Mouse (Mus musculus) stomach, embryonic 16.5 days (tissue): ENCODE data around the gene Dock2. TPM values are rescaled to one million over a fixed set of nuclear protein-coding genes. Genes with fewer than 3 reads are reported as not detected.

Experiments used
- ATAC-seq: fragments of 200-750 bp; cut with Nextera tagmentation; 2 replicates; pipeline ENCODE4 v1.8.0; 2017; ENCODE audit warnings: moderate number of reproducible peaks, moderate TSS enrichment; ENCODE audit not compliant: insufficient read depth, low FRiP score
- H3K27ac ChIP-seq: fragments of 300-500 bp; sonication (generic); 2 replicates; pipeline ENCODE4 v1.5.1; 2014; ENCODE audit warnings: low read length
- H3K27me3 ChIP-seq: fragments of 300-500 bp; sonication (generic); 2 replicates; pipeline ENCODE4 v1.6.1; 2014; ENCODE audit warnings: low read length, control low read depth, mixed read lengths; ENCODE audit not compliant: control insufficient read depth, insufficient read depth
- H3K36me3 ChIP-seq: fragments of 300-500 bp; sonication (generic); 2 replicates; pipeline ENCODE4 v1.6.1; 2014; ENCODE audit warnings: low read length; ENCODE audit not compliant: control insufficient read depth, insufficient read depth
- H3K4me1 ChIP-seq: fragments of 300-500 bp; sonication (generic); 2 replicates; pipeline ENCODE4 v1.6.1; 2014; ENCODE audit warnings: low read length, control low read depth, mixed read lengths; ENCODE audit not compliant: control insufficient read depth, insufficient read depth
- H3K4me2 ChIP-seq: fragments of 300-500 bp; sonication (generic); 2 replicates; pipeline ENCODE4 v1.6.1; 2014; ENCODE audit warnings: low read depth, low read length, mixed read lengths
- H3K4me3 ChIP-seq: fragments of 300-500 bp; sonication (generic); replicated peaks from 2 replicates; pipeline ENCODE4 v1.5.1; 2014; ENCODE audit warnings: mild to moderate bottlenecking, low read length
- H3K9ac ChIP-seq: fragments of 300-500 bp; sonication (generic); 2 replicates; pipeline ENCODE4 v1.6.1; 2014; ENCODE audit warnings: low read length
- H3K9me3 ChIP-seq: fragments of 300-500 bp; sonication (generic); replicated peaks from 2 replicates; pipeline ENCODE4 v1.6.1; 2016; ENCODE audit warnings: low read length, control low read depth; ENCODE audit not compliant: control insufficient read depth
- whole genome bisulfite sequencing: fragments of 180-500 bp; shearing (Covaris S2); extraction: QIAGEN DNeasy Blood & Tissue Kit; methylation state at CpG from one replicate; pipeline ENCODE4 v1.1.7; 2014; 5-methylcytosine and 5-hydroxymethylcytosine counted together
- polyA plus RNA-seq: library from polyadenylated mRNA; unstranded; fragments of >200 nt; fragmentation: Nextera tagmentation; extraction: Ambion mirVana; gene quantifications from 2 replicates; pipeline ENCODE4 v1.2.1, GENCODE M21; 2015

Dock2 gene
- polyA plus RNA-seq, 1 experiment from 2014 or later: 2.9 TPM

DNA sequence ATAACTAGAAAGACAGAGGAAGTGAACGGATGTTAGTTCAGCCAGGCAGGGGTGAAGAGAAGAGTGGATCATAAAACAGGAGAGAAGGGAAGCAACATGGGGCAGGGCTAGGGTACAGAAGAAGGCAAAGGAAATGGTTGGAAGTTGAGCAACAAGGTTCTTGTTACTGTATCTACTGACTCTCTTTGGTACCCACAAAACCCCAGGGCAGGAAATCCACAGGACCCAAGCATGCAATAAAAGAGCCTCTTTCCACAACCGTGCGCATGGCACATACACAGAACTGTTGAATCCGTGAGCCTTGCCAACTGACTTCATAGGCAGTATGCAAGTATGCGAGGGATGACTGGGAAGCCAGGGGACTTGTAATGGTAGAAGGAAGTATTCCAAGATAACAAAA, 76.3 kb downstream of the Dock2 start:
- Histone ChIP-seq H3K4me2 (no peak overlapping the region), H3K4me1 (no peaks in the 10 kb centered on the region)
- no peak for ATAC-seq

DNA sequence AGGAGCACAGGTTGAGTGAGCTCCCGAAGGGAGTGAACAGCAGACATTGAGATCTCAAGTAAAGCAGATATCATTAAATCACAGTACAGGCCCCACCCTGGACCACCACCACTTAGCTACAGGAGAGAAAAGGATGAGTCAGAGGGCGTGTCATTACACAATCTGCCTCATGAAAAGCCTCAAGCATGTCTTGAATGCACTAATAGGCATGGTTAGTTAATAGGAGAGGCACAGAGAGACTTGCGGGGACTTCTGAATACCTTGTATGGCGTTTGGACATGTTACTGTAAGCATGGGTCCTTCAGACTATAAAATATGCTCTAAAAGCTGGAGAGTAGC, 78.6 kb downstream of the Dock2 start:
- no peak overlapping the region for H3K27ac ChIP-seq
- no peaks in the 10 kb centered on the region for H3K9me3 ChIP-seq
- ATAC-seq: no peak
- H3K4me2 ChIP-seq: no peak overlapping the region
- H3K27me3 ChIP-seq: no peaks in the 10 kb centered on the region
- no peak overlapping the region for H3K9ac ChIP-seq
- H3K36me3 ChIP-seq: no peaks in the 10 kb centered on the region
- H3K4me3 ChIP-seq: no peak overlapping the region
- WGBS: 71% methylated on average over 4 of the region's 4 CpGs
- H3K4me1 ChIP-seq: no peaks in the 10 kb centered on the region

More for the DNA sequence above, 76.3 kb downstream of the Dock2 start:
- Histone ChIP-seq H3K9me3 (no peaks in the 10 kb centered on the region), H3K27ac (no peak overlapping the region), H3K9ac (no peak overlapping the region), H3K4me3 (no peak overlapping the region), H3K36me3 (no peaks in the 10 kb centered on the region), H3K27me3 (no peaks in the 10 kb centered on the region)
- 86% methylated on average over 5 of the region's 5 CpGs for WGBS

DNA sequence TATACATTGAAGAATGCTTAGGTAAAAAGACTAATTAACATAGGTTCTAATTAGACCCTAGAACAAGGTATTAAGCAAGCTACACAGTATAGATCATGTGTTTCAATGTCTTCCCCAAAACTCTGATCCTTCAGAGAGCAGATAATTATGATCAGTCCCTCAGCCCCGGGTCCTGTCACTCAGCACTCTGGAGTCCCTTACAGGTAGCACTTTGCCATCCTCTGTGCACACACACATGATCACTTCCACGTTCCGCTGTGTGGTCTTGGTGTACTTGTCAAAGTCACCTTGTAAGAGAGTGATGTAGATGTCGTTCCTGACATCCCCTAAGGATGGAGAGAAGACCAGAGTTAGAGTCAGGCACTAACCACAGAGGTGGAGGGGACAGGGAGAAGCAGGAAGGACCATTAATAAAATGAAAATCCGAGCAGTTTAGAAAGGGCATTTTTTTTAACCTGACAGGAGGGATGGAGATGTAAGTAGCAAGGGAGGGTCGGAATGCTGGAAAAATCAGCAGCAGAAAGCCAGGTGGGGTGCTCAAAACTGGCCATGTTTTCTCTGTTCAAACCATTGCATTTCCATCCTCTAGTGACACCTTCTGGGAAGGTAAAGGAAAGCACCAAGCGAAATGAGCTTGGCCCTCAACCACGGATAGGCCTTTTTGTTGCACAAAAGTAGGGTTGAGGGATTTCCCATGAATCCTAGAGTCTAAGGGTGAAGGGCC, 79.1 kb downstream of the Dock2 start:
- WGBS: 54% methylated on average over 8 of the region's 8 CpGs
- H3K9ac ChIP-seq: no peak overlapping the region
- no peaks in the 10 kb centered on the region for H3K9me3 ChIP-seq

DNA sequence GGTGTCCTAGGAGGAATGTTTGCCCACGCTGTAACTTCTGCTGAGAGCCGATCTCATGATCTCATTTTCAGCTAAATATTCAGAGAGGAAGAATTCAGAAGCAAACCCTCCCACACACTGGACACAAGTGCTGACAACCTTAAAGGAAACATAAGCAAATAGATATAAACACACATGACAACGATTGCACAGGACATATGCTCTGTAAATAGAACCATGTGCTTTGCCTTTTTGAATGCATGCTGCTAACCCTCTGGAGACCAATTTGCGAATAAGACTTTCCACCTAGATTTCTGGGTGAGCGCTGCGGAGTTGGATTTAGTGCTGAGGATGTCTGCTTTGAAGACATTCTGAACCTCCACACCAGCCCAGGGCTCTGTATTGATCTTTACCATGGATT, 79.8 kb downstream of the Dock2 start:
- no peak overlapping the region for H3K27ac ChIP-seq
- H3K4me1 ChIP-seq: no peaks in the 10 kb centered on the region
- 55% methylated on average over 6 of the region's 6 CpGs for WGBS
- H3K27me3 ChIP-seq: no peaks in the 10 kb centered on the region
- H3K4me3 ChIP-seq: no peak overlapping the region
- ATAC-seq: no peak
- no peak overlapping the region for H3K4me2 ChIP-seq
- no peaks in the 10 kb centered on the region for H3K9me3 ChIP-seq
- no peaks in the 10 kb centered on the region for H3K36me3 ChIP-seq
- no peak overlapping the region for H3K9ac ChIP-seq

More for the DNA sequence above, 79.1 kb downstream of the Dock2 start:
- Histone ChIP-seq H3K27ac (no peak overlapping the region), H3K36me3 (no peaks in the 10 kb centered on the region), H3K27me3 (no peaks in the 10 kb centered on the region), H3K4me3 (no peak overlapping the region), H3K4me2 (no peak overlapping the region), H3K4me1 (no peaks in the 10 kb centered on the region)
- no peak for ATAC-seq

DNA sequence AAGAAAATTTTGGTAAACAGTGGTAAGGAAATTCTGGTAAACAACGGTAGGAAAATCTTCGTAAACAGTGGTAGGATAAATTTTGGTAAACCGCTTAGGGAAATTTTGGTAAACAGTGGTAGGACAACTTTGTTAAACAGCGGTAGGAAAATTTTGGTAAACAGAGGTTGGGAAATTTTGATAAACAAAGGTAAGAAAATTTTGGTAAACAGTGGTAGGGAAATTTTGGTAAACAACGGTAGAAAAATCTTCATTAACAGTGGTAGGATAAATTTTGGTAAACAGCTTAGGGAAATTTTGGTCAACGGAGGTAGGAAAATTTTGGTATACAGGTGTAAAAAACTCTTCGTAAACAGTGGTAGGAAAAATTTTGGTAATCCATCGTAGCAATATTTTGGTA, 101.9 kb downstream of the Dock2 start:
- ATAC-seq: no peak
- Histone ChIP-seq H3K9ac (no peak overlapping the region), H3K27me3 (no peaks in the 10 kb centered on the region), H3K4me2 (no peak overlapping the region), H3K27ac (no peak overlapping the region), H3K9me3 (peaks cover 7% of the 10 kb centered on the region), H3K36me3 (peaks cover 6% of the 10 kb centered on the region), H3K4me1 (no peaks in the 10 kb centered on the region), H3K4me3 (no peak overlapping the region)
- WGBS: 53% methylated on average over 8 of the region's 8 CpGs

DNA sequence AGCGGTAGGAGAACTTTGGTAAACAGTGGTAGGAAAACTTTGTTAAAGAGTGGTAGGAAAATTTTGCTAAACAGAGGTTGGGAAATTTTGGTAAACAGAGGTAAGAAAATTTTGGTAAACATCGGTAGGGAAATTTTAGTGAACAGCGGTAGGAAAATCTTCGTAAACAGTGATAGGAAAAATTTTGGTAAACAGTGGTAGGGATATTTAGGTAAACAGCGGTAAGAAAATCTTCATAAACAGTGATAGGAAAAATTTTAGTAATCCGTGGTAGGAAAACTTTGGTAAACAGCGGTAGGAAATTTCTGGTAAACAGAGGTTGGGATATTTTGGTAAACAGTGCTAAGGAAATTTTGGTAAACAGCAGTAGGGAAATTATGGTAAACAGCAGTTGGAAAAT, 239.1 kb downstream of the Dock2 start:
- no peaks in the 10 kb centered on the region for H3K27me3 ChIP-seq
- no peak for ATAC-seq
- H3K36me3 ChIP-seq: no peaks in the 10 kb centered on the region

DNA sequence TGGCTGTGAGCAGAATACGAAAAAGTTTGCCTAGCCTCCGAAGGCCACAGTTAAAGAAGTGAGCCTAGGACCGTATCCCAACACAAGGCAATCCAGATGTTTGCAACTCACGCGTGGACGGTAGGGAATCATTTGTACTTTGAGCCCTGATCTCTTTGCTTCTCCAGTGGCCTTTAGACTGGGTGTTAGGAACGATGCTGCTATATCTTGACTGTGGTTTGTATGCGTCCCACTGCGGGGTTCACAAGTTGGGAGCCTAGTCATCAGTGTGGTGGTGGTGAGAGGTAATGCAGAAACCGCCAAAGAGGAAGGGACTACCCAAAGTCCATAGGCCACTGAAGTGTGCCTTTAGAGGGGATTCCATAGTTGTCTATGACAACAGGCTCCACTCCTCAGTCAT, 251.6 kb downstream of the Dock2 start:
- H3K27ac ChIP-seq: no peak overlapping the region
- no peaks in the 10 kb centered on the region for H3K27me3 ChIP-seq
- WGBS: 90% methylated on average over 10 of the region's 10 CpGs
- no peak for ATAC-seq
- no peaks in the 10 kb centered on the region for H3K9me3 ChIP-seq
- no peaks in the 10 kb centered on the region for H3K4me1 ChIP-seq
- no peak overlapping the region for H3K4me3 ChIP-seq
- H3K4me2 ChIP-seq: no peak overlapping the region
- H3K9ac ChIP-seq: no peak overlapping the region
- H3K36me3 ChIP-seq: no peaks in the 10 kb centered on the region

More for the DNA sequence above, 239.1 kb downstream of the Dock2 start:
- no peak overlapping the region for H3K27ac ChIP-seq
- no peak overlapping the region for H3K9ac ChIP-seq
- H3K4me1 ChIP-seq: no peaks in the 10 kb centered on the region
- H3K4me2 ChIP-seq: no peak overlapping the region
- H3K9me3 ChIP-seq: peaks cover 4% of the 10 kb centered on the region; the same call in 1 of the 2 replicates
- WGBS: 80% methylated on average over 7 of the region's 7 CpGs
- no peak overlapping the region for H3K4me3 ChIP-seq

DNA sequence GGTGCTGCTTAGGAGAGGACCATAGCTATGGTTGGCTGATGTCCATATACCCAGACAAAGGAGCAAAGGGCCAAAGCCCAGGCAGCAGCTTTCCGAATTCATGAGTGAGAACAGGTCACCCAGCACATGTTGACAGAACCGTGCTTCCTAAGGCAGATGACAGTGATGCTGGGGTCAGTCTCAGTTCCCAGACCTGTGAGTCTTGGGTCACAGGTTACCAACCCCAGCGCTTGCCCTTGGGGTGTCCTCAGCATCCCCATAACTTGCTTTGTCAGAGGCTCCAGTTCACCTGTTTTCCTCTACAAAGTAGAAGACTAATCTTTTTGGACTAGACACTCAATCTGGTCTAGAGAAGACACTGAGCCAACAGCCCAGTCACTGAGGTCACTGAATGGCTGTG, 252.7 kb downstream of the Dock2 start:
- H3K27me3 ChIP-seq: no peaks in the 10 kb centered on the region
- H3K9ac ChIP-seq: no peak overlapping the region
- H3K4me1 ChIP-seq: no peaks in the 10 kb centered on the region
- H3K4me2 ChIP-seq: no peak overlapping the region
- no peaks in the 10 kb centered on the region for H3K36me3 ChIP-seq
- ATAC-seq: no peak
- 90% methylated on average over 3 of the region's 3 CpGs for WGBS
- H3K4me3 ChIP-seq: no peak overlapping the region
- H3K9me3 ChIP-seq: no peaks in the 10 kb centered on the region
- no peak overlapping the region for H3K27ac ChIP-seq

DNA sequence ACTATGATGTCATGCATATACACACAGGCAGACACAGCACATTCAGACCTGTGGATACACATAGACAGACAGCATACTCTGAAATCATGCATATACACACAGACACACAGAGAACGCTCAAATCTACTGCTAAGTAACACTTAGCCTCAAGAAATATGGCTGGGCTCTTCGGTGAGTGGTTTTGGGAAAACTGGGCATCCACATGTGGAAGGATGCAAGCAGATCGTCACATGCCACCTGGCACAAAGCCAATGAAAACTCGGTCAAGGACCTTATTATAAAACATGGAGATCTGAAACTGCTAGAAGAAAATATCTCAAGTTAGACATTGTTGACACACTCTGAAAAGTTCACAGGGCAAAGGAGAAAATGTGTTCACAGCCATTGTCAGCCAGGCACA, 255.7 kb downstream of the Dock2 start:
- Histone ChIP-seq H3K27me3 (no peaks in the 10 kb centered on the region), H3K4me1 (no peaks in the 10 kb centered on the region), H3K4me3 (no peak overlapping the region), H3K9ac (no peak overlapping the region), H3K4me2 (no peak overlapping the region), H3K36me3 (no peaks in the 10 kb centered on the region), H3K27ac (no peak overlapping the region), H3K9me3 (no peaks in the 10 kb centered on the region)
- ATAC-seq: no peak
- WGBS: 82% methylated on average over 4 of the region's 4 CpGs
